Mouse (Mus musculus): ENCODE measurements around the gene Pknox2.
A peak's percentile ranks its signal among the peaks of the same experiment; 100 is the strongest.

Gene Pknox2

DNA sequence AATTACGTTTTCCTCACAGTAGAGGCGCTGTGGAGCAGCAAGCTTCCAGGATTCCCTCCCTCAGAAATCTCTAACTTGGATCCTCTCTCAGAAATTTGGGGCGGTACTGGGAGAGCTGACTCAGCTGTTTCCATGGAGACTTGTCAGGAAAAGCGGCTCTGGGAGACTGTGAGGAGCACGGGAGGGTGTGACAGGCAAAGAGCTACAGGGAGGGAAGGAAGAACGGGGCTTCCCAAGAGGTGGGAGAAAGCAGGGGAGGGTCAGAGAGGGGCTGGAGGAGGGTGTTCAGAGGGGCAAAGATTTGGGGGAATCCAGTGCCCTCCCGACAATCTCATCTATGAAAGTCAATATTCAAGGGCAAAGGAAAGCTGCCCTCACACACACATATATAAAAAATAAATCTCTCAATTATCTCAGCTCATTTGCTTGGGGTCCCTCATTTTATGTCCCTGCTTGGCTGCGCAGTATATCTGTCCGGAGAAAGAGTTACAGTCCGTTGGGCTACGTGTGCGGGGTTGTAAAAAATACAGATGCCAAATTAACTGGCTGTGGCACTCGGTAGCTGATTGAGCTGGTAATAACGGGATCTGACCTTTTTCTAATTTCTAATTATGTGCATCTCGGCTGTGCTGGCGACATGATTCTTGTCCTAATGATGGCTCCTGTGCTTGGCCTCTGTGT, 213.3 kb downstream of the Pknox2 start:
- peak; percentile 91 for DNase-seq

DNA sequence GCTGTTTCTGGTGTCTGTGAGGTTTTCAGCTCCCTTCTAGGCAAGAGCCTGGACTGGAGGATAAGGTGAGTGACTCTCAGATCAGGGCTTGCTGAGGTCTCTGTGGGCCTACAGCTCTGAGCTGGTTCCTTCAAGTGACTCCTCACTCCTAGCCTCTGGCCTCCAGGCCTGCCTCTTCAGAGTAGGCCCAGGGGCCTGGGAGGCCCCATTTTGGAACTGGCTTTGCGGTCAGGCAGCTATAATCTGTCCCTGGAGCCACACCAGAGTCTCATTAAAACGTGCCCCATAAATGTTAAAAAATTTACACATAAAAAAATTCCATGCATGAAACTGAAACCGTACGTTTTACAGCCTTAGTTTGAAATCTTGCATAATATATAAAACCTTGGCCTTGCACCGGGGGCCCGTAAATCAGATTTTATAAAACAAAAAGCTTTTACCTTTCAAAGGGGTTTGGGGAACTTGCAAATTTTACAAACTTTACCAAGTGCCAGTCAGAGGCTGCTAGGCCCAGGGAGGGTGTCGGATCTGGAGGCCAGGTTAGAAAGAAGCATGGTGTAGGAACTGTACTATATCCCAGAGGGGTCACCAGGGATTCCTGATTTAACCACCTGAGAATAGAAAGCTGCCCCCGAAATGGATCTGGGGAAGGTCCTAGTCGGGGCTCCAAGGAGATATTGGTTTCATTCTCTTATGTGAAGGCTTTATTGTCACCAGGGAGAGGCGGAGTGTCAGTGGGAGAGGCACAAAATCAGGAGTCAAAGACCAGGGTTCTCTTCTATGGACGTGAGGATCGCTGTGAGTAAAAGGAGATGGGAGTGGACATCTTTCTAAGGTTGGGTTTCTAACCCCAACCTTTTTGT, 214.0 kb downstream of the Pknox2 start:
- DNase-seq, result no peak

DNA sequence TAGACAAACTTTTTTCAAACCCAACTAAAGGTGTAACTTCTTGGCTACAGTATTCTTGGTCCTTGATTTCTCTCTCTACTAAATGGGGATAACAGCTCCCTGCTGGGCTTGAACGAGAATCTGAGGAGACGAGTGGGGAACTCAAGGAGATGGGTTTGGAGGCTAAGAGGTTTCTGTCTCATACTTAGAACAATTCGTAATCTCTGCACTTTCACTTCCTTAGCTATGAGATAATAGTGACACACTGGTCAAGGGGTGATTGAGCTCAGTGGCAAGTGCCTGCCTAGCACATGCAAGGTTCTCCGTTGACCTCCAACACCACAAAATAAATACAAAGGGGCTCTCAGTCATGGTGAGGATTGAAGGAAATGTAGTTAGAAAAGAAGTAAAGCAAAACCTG, 215.6 kb downstream of the Pknox2 start:
- no peak for DNase-seq

DNA sequence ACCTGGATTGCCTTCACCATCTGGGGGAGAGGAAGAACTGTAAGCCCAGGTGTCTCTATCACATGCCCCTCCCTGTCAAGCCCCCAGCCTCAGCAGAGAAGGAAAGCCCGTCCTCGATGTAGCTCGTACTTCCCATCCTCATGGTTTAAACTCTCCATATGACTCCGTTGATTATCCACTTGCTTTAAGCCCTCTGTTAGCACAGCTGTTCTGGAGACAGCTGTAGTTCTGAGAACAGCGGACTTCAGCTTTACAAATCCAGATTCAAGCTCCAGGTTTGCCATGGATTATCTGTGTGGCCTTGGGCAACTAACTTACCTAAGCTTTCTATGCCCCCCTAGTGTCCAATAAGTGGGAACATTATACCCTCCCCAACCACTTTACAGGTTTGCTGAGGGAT, 223.5 kb downstream of the Pknox2 start:
- no peak for DNase-seq

DNA sequence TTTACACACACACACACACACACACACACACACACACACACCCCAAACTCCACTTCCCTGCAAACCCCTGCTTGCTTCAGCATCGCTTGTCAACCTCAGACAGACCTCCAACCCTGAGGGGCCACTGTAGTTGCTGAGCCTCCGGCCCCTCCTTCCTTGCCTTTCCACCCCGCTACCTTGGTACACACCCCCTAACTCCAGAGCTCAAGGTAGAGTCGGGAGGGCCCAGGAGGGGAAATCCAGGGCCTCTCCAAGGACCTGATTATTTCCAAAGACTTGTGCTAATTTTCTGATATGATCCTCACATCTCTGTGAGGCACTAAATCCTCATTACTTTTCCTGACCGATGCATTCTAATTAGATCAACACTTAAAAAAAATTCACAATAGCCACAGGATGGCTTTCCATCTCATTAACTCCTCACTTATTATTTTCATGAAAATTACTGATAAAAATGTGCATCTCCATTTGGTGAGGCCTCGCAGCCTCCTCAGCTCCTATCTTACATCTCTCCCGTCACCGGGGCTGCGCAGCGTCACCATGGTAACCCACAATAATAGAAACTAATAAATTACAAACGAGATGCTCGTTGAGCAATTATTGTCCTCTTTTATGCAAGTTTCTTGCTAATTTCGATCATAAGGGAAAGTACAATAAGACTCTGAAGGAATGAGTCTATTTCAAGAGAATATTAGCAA, 225.3 kb downstream of the Pknox2 start:
- peak; percentile 47 for DNase-seq

DNA sequence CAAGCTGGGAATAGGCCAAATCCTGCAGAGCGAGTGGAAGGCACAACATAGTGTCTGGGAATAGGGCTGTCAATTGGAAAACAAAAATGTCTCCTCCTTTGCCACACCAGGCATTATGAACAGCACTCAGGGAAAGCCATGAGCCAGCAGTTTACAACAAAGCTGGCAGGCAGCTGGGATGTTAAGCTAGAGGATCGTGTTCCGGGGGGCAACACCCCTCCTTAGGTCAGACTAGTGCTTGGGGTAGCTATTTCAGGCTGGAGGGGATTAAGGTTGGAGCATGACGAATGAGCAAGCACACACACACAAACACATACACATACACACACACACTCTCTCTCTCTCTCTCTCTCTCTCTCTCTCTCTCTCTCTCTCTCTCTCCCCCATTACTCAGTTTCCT, 227.7 kb downstream of the Pknox2 start:
- no peak for DNase-seq

DNA sequence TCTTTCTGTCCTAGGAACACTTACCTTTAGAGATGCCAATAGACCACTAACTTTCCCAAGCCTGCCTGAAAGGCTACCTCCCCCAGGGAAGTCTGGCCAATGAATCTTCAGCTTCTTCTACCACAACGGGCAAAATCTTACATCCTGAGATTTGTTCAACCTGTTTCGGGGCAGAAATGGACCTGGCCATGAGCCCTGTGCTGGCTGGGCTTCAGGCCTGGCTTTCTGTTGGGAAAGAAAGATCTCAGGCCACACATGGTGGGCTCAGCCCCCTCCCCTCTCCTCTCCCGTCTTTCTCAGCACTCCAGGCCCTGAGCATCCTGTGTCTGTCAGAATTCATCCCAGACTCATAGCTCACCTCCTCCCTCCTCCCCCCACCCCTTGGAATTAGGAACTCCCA, 228.6 kb downstream of the Pknox2 start:
- DNase-seq, result no peak

DNA sequence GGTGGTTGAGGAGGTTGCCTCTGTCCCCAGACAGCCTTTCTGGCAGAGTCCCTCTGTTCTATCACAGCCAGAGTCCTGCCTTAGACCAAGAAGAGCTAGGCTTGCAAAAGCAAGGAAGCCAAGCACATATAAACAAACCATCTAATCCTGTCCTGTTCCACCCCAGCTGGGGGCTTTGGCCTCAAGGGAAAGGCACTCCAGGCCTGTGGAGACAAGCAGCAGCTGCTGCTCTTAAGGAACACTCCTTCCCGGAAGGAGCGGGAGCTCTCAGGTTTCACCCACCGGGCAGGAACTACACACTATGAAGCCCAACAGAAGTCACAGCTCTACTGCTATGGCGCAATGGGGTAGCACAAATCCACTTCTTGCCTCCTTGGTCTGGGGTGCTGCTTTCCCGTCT, 230.3 kb downstream of the Pknox2 start:
- no peak for DNase-seq

DNA sequence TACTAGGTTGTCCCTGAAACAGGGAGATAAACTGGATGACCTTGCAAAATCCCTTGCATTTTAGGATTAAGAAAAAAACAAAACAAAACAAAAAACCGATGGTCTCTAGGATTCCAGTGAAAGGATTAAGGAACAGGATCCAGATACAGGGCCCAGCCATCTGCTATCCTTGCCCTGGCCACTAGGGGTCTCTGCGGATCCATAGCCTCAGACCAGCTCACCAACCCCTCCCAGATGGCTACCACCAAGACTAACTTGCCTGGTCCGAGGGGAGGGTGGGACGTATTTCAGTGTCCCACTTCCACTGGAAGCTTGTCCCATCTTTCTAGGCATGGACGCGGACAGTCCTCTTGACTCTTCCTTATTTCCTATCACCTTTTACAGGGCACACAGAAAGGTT, 230.8 kb downstream of the Pknox2 start:
- DNase-seq, result peak; percentile 82

DNA sequence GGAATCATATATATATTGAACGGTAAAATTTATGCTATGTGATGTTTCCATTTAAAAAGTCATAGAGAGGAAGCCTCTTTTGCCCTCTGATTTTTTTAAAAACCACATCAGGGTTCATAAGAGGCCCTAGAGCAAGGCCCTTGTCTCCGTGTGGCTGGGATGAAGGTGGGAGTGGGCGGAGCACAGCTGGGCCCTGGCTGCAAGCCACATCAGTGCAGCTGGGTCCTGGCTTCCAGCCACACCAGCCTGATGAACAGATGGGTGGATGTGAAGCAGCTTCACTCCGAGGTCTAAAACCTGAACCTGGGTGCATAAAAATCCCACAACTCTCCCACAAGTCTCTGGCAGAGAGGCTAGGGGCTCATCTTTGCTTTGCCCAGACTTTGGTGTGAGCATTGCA, 241.8 kb downstream of the Pknox2 start:
- no peak for DNase-seq

DNA sequence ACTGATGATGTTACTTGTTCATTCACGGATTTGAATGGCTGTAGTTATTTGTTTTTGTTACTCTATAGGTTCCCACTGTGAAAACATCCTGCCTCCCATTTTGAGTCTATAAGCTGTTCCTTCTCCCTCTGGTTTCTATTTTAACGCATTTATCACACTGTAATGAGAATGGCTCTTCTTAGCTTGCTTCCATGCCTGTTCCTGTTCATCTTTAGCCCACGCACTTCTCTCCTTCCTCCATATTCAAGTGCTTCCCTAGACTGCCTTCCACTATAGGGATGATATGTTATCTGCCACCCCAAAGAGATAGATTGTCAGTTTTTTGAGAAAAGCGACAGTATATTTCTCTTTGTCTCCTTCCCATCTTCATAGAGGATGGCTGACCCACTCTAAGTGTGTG, 246.7 kb downstream of the Pknox2 start:
- DNase-seq, result no peak

DNA sequence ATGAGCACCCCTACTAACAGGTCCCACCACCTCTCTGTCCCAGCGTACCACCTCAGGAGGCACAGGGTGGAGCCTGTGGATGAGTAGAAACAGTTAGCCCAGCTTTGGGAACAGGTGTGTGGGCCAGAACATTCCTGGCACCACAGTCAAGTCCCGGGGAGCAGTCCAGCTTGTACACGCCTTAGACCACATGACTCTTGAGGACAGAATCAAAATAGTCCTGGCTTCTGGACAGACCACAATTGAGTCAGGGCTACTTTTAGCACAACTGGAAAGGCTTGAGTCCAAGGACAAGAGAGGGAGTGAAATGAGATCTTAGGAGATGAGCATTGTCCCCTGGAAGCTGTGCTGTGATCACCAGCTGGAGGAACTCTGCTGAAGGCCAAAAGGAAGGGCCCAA, 248.6 kb downstream of the Pknox2 start:
- DNase-seq, result no peak

DNA sequence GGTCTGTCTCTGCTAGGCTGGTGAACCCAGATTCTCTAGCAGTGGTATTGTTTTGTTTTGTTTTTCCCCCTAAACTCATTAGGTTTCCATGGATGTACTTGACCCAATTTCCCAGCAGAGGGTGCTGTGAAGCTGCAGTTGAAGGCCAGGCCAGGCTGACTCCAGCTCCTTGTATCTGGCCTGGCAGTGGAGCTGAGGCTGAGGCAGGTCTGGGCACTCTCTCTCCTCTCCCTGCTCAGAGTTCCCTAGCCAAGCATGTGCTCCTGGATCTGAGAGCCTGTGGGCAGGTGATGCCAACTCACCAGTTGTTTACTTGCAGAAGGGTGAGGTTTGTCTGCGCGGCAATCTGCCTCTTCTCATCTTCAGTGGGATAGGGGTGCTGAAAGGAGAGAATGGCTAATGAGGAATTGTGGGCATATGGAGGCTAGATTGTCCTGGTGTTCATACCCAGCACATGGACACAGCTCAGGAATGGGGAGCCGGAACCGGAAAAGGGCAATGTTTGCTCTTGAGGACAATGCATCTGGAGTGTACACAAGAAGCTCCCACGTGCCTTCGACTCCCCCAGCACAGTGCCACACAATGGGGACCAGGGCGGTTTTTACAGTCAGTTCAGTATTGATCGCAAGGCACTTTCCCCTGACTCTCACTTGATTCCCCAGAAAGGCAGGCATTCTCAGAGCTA, 252.1 kb downstream of the Pknox2 start:
- peak; percentile 78 for DNase-seq

DNA sequence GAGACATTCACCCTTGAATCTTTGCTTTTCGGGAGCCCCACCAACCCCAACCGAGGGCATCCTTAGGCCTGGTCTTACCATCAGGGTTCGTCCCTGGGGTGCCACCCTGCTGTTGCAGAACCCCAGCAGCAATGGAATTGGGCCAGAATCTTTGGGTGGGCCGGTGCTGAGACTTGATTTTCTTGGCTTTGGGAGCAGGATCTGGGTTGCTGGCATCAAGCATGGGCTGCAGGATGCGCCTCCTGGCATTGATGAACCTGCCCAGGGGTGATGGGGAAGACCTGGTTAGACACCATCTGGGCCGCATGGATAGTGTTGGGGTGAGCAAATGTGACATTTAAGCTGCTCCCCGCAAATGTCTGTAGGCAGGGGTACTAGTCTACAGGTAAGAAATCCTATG, 253.0 kb downstream of the Pknox2 start:
- DNase-seq, result no peak

DNA sequence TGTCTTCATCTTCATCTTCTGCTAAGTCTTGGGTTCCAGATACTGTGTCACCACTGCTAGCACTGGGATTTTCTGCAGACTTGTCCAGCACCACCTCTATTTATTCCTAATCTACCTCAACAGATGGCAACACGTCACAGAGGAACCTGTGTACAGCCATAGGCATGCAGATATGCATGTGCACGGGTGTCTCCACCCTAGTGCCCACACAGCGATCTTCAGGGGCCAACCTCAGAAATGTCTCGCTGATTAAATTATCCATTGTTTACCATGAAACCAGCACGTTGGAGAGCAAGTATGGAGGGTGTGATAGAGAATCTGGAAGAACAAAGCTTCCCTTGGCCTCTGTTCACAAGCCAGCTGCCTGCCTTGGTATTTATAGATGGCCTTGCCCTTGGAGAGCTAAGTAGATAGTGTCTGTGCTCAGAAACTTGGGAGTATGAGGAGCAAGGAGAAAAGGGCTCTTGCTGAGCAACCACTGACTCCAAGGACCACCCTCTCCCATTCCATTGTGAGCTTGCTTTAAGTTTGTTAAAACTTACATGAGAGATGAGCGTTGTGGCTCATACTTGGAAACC, 253.7 kb downstream of the Pknox2 start:
- DNase-seq, result no peak

DNA sequence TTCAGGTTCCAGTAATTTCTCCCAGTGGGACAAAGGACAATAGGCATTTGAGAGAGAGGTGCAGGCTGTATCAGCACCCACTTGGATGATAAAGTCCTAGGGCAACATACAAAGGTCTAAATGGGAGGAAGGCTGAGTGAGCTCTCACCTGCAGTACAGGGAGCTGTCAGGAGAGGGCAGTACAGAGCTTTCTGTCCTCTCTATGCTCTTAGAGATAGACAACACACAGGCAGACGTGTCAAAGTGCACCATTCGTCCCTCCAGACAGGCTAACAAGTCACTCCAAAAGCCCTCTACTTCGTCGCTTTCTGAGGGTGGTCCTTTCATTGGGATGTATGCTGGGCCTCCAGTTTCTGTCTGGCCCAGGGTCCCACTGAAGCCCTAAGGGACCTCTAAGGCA, 256.7 kb downstream of the Pknox2 start:
- peak; percentile 74 for DNase-seq

DNA sequence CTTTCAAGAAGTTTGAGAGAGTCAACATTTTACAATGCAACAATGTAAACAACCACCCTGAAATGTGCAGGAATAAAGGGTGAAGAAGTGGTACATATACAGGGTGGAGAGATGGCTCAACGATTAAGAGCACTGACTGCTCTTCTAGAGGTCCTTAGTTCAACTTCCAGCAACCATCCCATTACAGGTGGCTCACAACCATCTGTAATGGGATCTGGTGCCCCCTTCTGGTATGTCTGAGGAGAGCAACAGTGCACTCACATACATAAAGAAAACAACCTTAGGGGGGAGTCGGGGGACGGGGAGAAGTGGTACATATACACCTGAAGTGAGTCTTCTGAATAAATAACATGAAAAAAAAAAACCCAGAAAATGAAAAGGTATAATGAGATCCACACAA, 262.0 kb downstream of the Pknox2 start:
- DNase-seq, result peak; percentile 30

DNA sequence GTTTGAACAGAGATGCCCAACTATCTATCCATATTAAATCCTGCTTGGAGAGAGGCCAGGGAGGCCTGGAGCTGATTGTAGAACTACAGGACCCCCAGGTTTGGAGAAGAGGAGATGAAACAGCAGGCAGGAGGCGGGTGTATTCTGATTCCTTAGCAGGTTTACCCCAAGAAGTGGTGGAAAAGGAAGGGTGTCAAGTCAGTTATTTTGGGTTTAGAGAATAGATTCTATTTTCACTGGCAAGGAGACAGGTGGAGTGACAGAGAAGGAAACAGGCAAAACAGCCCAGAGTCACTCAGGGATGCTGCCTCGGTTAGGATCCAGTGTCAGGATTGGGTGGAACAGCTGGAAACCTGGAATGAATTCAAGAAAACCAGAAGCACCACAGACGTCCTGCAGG, 263.6 kb downstream of the Pknox2 start:
- DNase-seq, result no peak

DNA sequence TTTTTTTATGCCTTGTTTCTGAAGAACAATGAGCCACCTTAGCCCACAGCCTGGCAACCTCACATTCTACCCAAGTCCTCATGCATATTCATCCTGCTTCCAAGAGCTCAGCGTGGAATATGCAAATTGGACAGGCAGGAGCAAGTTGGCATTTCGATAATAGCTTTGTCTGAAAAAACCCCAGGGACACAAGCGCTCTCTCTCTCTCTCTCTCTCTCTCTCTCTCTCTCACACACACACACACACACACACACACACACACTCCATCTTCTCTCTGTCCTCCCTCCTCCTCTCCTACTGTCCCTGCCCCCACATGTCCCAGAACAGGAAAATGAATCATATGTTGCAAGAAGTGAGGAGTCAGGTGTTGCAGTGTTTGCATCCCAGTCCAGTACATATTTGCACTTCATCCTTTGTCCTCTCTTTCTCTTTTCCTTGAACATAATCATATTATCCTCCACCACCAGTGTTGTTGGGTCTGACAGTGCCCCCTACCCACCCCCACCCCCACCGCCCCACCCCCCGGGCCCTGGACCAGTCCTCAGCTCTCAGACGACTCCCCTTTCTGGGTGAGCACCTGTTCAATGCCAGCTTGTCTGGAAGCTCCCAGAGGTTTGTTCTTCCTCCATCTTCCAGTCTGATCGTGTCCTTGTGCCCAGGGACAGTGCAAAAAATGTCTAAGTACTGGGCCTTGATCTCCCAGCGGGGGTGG, 265.0 kb downstream of the Pknox2 start:
- peak; percentile 34 for DNase-seq

DNA sequence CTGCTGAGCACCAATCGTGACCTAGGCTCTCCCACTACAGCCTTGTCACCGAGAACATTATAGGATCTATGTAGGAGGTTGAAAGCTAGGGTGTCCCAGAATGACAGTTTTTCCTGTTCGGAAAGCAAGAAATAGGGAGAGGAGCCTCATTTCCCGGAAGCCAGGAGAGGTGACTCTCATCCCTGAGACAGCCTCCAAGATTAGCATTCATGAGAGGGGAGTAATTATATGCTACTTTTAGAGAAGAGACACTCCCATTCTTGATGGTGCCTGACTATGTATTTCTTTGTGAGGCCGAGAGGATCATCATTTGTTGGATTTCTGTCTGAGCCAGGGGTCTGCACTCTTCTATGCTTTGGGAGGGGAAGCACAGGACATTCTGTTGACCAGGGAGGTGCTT, 265.6 kb downstream of the Pknox2 start:
- no peak for DNase-seq

DNA sequence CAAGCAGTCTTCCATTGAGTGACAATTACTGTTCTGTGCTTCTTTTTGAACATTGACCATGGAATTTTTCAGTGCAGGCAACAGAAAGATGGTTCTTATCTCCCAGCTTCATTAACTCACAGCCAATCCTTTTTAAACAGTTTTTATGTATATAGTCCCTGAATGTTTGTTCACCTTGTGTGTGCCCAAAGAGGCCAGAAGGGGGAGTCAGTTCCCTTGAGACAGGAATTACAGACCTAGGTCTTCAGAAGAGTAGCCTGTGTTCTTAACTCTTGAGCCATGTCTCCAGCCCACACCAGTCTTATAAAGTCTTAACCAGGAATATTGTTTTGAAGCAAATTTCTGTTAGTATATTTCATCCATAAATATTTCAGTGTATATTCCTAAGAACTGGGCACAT, 270.4 kb downstream of the Pknox2 start:
- no peak for DNase-seq

DNA sequence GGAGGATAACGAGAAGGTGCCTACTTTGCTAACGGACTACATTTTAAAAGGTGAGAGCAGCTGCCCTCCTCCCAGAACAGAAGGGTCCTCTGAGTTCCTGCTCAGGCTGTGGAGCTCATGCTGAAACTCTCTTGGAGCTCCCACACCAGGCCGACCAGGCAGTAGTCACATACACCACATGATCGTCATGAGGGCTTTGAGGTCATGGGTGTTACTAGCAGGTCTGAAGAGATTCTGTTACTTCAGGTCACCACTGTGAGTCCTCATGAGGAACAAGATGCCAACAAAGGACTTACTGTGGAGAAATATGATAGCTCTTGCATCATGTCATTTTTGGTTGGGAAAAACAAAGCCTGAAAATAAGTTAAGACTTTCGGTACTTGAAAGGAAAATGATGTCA, 270.9 kb downstream of the Pknox2 start:
- no peak for DNase-seq

Data from retina, postnatal 1 day (tissue).